Mouse (Mus musculus): ENCODE results near the gene Ybx2.

Gene Ybx2

DNA sequence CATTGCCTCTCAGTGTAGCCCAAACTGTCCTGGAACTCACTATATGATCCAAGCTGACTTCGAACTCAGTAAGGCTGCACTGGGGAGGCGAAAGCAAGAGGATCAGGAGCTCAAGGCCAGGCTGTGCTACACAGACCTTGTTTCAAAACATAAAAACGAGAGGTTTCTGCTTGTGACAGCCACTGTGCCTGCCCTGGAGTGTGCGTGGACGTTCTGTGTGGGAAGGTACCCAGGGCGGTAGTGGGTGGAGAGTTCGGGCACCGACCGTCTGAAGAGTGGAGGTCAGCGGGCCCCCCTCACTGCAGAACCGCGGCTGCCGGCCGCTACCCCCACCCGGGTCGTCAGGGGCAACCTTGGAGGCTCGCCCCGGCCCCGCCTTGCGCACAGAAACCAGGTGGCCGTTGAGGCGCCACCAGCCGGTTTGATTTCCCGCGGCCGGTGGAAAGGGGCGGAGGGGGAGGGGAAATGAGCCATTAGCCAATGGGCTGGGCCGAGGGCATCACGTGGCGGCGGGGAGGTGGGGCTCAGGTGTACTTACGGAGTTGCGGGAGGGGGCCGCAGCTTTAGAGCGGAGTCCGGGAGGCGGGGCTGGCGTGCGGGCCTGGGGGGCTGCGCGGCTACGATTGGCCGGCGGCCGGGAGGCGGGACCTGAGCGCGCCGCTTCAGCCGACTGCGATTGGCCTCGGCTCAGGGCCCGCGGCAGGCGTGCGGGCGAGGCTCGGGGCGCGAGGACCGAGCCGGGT is at the start of gene Ybx2:
Gene Ybx2, plus strand, starts transcription at position 660 of the 743 bp plus-strand sequence.
- DNase-seq (ENCODE audit: inconsistent age in 2 of 2, low spot score in 1 of 2), result peak; percentile 88 to 95

GRCm38 (mm10) chr11:69886907-69887635 is 48.5 kb upstream of the Ybx2 start:
- DNase-seq (ENCODE audit: inconsistent age in 2 of 2, low spot score in 1 of 2), result peak in 1 of 2 experiments; percentile 28

GRCm38 (mm10) chr11:69891482-69891881 is 44.1 kb upstream of the Ybx2 start:
- peak in 1 of 2 experiments; percentile 37 for DNase-seq (ENCODE audit: inconsistent age in 2 of 2, low spot score in 1 of 2)

- peak in 1 of 2 experiments; percentile 25 for DNase-seq (ENCODE audit: inconsistent age in 2 of 2, low spot score in 1 of 2)
Measured at GRCm38 (mm10) chr11:69894671-69895070, 40.9 kb upstream of the Ybx2 start.

DNA sequence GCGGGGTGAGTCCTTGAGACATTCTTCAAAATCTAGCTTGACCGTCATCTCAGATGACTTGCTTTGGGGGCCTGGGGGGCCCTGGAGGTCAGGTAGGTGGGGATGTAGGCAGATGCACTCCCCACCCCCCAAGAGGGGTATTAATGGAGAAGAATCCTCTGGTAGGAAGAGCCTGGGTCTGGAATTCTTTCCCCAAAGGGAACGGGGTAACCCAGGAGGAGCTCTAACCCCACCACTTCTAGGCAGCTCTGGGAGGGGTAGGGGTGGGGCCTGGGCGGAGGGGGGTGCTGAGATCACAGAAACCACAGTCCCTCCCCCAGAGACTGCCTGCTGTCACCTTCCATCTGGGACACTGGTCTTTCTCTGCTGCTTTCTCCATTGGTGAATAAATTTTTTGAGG is 40.3 kb upstream of the Ybx2 start, which contains the start of gene Acap1:
Gene Acap1, minus strand, starts transcription at position 249 of the 400 bp plus-strand sequence.
- no peak for DNase-seq (ENCODE audit: inconsistent age in 2 of 2, low spot score in 1 of 2)

DNA sequence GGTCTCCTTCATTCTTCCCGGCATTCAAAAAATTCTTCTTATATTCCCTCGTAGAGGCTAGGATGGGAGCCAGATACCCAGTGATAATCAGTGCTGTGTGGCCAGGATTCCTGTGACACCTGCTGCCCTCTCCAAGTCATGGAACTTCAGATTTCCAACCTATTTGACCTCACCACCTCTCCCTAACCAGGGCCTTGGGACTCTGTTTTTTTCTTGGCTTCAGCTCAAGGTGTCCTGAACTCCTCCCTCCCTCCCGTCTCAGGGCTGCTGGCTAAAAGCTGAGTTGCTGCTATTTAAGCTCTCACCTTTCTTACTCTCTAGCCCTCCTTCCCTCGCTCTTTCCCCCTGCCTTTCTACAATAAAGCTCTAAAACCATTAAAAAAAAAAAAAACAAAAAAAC is 35.7 kb upstream of the Ybx2 start:
- peak in 1 of 2 experiments; percentile 53 for DNase-seq (ENCODE audit: inconsistent age in 2 of 2, low spot score in 1 of 2)

GRCm38 (mm10) chr11:69900471-69901405 is 34.9 kb upstream of the Ybx2 start, which contains the start of the genes 2810408A11Rik and Neurl4:
Gene 2810408A11Rik (minus strand): TSS chr11:69900987.
Gene Neurl4 (plus strand): TSS chr11:69901072.
- DNase-seq (ENCODE audit: inconsistent age in 2 of 2, low spot score in 1 of 2), result peak; percentile 92 to 97

DNA sequence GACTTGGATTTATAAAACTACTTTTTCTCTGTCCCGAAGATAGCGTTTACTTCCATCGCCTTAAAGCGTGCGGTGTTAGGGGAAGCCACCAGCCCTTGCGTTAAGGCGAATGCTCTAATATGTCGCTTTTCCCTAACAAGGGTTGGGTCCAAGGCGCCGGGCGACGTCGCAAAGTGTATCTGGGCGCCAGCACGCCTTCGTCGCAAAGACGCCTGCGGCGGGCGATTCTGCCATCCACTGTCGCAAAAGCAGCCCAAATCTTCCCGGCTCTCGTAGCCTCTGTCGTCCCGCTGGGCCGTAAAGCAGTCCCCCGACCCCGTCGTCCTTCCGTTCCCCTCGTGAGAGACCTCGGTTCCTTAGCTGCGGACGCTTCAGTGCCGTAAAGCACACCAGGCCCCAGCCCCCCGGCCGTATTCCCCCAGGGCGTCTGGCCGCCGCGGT is 34.2 kb upstream of the Ybx2 start:
- peak; percentile 98 for DNase-seq (ENCODE audit: inconsistent age in 2 of 2, low spot score in 1 of 2)

- DNase-seq (ENCODE audit: inconsistent age in 2 of 2, low spot score in 1 of 2), result no peak
Measured at GRCm38 (mm10) chr11:69901993-69902392, 33.6 kb upstream of the Ybx2 start.

GRCm38 (mm10) chr11:69902972-69903371 is 32.6 kb upstream of the Ybx2 start:
- DNase-seq (ENCODE audit: inconsistent age in 2 of 2, low spot score in 1 of 2), result no peak

- peak in 1 of 2 experiments; percentile 33 for DNase-seq (ENCODE audit: inconsistent age in 2 of 2, low spot score in 1 of 2)
Measured at GRCm38 (mm10) chr11:69904311-69904710, 31.3 kb upstream of the Ybx2 start.

- DNase-seq (ENCODE audit: inconsistent age in 2 of 2, low spot score in 1 of 2), result peak in 1 of 2 experiments; percentile 21
Measured at GRCm38 (mm10) chr11:69908645-69909044, 27.0 kb upstream of the Ybx2 start.

- no peak for DNase-seq (ENCODE audit: inconsistent age in 2 of 2, low spot score in 1 of 2)
Measured at GRCm38 (mm10) chr11:69909174-69909573, 26.4 kb upstream of the Ybx2 start.

- DNase-seq (ENCODE audit: inconsistent age in 2 of 2, low spot score in 1 of 2), result peak in 1 of 2 experiments; percentile 17
Measured at GRCm38 (mm10) chr11:69910177-69910576, 25.4 kb upstream of the Ybx2 start.

- peak in 1 of 2 experiments; percentile 29 for DNase-seq (ENCODE audit: inconsistent age in 2 of 2, low spot score in 1 of 2)
Measured at GRCm38 (mm10) chr11:69910781-69911560, 24.6 kb upstream of the Ybx2 start.

GRCm38 (mm10) chr11:69911701-69912100 is 23.9 kb upstream of the Ybx2 start:
- no peak for DNase-seq (ENCODE audit: inconsistent age in 2 of 2, low spot score in 1 of 2)

GRCm38 (mm10) chr11:69912716-69913530 is 22.7 kb upstream of the Ybx2 start:
- peak in 1 of 2 experiments; percentile 58 for DNase-seq (ENCODE audit: inconsistent age in 2 of 2, low spot score in 1 of 2)

DNA sequence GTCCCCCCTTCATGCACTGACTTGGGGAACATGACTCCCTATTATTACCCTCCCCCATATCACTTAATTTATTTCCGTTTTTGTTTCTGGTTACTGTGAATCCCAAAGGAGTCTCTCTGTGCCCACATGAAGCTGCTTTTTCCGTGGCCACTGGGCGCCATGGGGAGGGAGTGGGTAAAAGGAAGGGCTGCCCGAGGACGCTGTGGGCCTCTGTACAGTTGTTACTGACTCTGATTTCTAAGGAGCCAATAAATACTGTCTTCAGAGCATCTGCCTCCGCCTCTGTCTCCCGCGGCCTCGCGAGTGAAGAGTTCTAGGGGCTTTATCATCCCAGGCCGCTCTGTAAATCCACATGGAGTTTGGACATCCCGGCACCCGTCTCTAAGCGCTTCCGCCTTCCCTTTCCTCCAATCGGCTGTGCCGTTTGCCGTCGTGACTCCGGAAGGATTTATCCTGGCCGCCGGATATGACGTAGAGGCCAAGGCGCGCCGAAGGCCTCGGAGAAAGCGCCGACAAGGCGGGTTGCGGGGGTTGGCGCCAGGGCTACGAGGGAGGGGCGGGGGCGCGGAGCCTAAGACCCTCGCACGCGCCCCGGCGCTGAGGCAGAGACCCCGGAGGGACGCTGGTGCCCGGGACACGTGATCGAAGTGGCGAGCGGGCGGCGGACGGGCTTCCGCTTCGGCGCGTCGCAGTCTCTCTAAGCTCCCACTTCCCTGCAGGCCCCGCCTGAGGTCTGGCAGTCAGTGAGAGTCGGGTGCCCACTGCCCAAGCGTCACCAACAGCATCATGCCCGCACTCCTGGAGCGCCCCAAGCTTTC is 21.8 kb upstream of the Ybx2 start, which contains the start of gene Gps2:
Gene Gps2, plus strand, starts transcription at position 335 of the 818 bp plus-strand sequence.
- peak; percentile 94 to 98 for DNase-seq (ENCODE audit: inconsistent age in 2 of 2, low spot score in 1 of 2)
